Mouse (Mus musculus) bone marrow macrophage, adult 2 months (primary cell): ENCODE data around the gene Trappc6a. TPM values are rescaled to one million over a fixed set of nuclear protein-coding genes. Genes with fewer than 3 reads are reported as not detected.
A peak's percentile ranks its signal among the peaks of the same experiment; 100 is the strongest.

Source experiments
- H3K27ac ChIP-seq: 2 replicates; pipeline ENCODE4 v1.5.1; 2012; ENCODE audit warnings: low read depth, low read length; ENCODE audit not compliant: insufficient read depth
- H3K4me1 ChIP-seq: 2 replicates; pipeline ENCODE4 v1.6.1; 2012; ENCODE audit warnings: low read length; ENCODE audit not compliant: control insufficient read depth, insufficient read depth
- H3K4me3 ChIP-seq: 2 replicates; pipeline ENCODE4 v1.5.1; 2012; ENCODE audit warnings: mild to moderate bottlenecking, low read length, moderate library complexity; ENCODE audit not compliant: insufficient read depth
- CTCF ChIP-seq: IDR thresholded peaks from 2 replicates; pipeline ENCODE4 v1.5.1; 2012; ENCODE audit warnings: low read depth, mild to moderate bottlenecking, low read length, moderate library complexity
- POLR2A ChIP-seq: IDR thresholded peaks from 2 replicates; pipeline ENCODE4 v1.6.1; 2012; ENCODE audit warnings: mild to moderate bottlenecking, low read depth, low read length, borderline replicate concordance
- polyA plus RNA-seq: library from polyadenylated mRNA; stranded (reverse); fragments of >200 nt; gene quantifications from 2 replicates; pipeline ENCODE4 v1.2.4, GENCODE M21; 2012; ENCODE audit not compliant: missing spikeins, insufficient read depth, insufficient read length

Gene Trappc6a
- polyA plus RNA-seq, 1 experiment: 51.4 TPM

DNA sequence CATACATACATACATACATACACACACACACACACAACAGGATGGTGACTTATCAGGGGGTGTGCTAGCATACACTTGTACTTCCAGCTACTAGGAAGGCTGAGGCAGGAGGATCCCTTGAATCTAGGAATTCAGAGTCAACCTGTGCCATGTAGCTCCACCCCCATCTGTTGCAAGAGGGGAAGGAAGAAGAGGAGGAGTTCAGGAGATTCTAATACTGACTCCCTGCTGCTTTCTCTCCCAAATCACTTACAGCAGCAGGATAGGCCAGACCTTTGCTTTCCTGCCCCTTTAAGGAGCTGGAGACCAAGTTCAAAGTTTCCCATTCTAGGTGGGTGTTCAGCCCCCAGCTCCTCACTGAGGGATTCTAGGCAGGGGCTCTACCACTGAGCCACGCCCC lies 22.7 kb upstream of the Trappc6a start:
- H3K27ac ChIP-seq: no peak overlapping the region
- H3K4me3 ChIP-seq: no peak overlapping the region
- H3K4me1 ChIP-seq: no peaks in the 10 kb centered on the region; the same call in 1 of the 2 replicates
- TF ChIP-seq POLR2A (no peak), CTCF (no peak)

DNA sequence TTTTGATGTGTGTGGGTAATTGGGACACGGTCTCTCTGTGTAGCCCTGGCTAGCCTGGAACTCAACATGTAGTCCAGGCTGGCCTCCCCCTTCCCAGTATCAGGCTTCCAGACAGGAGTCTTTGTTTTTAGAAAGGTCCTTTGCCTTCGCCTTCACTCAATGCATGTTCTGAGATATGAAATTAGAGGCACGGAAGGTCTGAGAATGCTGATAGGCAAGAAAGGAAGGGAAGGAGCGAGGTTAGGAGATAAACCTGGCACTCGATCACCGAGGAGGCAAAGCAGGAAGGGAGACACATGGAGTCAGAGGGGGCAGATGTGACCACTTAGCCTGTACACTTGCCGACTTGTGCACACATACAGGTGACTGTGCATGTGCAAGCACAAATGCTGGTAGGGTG lies 21.6 kb upstream of the Trappc6a start:
- H3K4me1 ChIP-seq: no peaks in the 10 kb centered on the region; the same call in 1 of the 2 replicates
- no peak overlapping the region for H3K27ac ChIP-seq
- no peak overlapping the region for H3K4me3 ChIP-seq
- TF ChIP-seq POLR2A (no peak), CTCF (no peak)

DNA sequence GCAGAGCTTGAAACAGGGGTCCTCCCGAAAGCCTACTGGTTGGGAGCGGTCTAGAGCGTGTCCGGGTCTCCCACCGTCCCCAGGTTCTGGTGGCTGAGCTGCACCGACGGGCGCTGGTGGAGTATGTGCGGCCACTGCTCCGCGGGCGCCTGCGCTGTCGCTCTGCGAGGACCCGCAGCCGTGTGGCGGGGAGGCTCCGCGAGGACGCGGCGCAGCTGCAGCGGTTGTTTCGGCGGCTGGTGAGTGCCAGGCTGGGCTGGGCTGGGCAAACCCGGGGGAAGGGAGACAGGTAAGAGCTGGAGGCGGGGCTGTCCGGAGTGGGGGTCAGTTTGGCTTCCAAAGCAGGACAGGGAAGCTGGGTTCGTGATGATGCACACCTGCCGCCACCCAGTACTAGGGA lies 18.7 kb upstream of the Trappc6a start:
- Histone ChIP-seq H3K4me3 (no peak overlapping the region), H3K4me1 (no peaks in the 10 kb centered on the region; the same call in 1 of the 2 replicates), H3K27ac (no peak overlapping the region)
- no peak for TF ChIP-seq CTCF
- no peak for TF ChIP-seq POLR2A

GRCm38 (mm10) chr7:19491731-19492130 lies 16.5 kb upstream of the Trappc6a start:
- Histone ChIP-seq H3K27ac (no peak overlapping the region), H3K4me3 (no peak overlapping the region), H3K4me1 (peaks cover 11% of the 10 kb centered on the region)
- TF ChIP-seq POLR2A: no peak
- TF ChIP-seq CTCF: no peak

DNA sequence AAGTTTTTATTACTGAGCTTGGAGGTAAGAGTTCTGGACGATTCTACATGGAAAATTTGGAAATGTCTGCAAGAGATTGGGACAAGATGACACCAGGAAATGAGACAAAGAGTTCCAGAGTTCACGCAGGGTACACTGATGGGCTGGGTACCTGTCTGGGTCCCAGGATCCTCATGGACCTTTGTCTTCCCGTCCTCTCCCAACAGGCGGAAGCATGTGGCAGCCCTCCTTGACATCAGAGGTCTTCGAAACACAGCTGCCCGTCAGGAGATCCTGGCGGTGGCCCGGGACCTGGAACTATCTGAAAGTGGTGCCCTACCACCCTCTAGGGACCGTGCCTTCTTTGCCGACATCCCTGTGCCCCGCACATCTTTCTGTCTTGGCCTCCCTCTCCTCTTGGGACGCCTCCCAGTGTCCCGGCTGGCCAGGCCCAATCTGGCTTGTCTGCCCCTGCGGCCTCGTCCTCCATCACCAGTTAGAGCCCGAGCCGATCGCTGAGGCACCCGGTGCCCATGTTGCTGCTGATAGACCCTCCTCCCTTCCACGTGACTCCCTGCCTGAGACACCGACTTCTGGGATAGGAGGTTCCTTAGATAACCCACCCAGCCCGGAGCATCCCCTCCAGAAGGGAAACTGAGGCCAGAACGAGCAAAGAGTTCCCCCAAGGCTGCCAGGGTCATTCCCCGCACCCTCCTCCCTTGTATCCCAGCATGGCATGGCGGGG lies 13.3 kb upstream of the Trappc6a start:
- TF ChIP-seq CTCF: no peak
- TF ChIP-seq POLR2A: no peak
- no peak overlapping the region for H3K4me3 ChIP-seq
- H3K27ac ChIP-seq: no peak overlapping the region
- H3K4me1 ChIP-seq: peaks cover 18% of the 10 kb centered on the region

DNA sequence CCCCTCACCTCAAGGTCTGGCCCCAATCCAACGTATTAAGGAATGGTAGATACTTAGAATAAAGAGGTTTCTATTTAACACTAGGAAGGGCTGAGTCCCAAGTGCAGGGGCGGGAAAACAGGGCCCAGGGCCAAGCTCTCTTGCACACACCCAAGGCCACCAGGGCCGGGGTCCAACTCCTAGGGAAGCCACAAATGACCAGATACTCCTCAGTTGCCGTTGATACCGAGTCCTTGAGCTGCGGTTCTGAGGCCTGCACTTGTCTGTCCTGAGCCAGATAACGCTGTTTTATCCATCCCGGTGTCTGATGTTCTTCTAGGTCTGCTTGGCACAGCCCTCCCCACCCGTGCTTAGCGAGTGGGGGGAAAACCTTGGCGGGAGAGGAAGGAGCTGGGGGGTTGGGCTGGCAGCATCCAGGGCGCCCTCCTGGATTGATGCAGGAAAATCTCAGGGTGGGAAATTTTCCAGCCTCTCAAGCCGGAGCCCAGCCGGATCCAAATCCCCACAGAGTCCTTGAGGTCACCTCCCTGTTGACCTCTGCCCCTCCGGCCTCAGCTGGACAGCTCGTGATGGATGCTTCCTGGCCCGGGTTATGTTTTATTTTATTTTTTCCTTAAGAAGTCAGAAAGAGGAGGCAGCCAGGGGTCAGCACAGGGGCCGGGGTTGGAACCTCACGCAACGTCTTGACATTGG lies 12.5 kb upstream of the Trappc6a start:
- TF ChIP-seq CTCF (no peak), POLR2A (no peak)
- Histone ChIP-seq H3K4me1 (peaks cover 22% of the 10 kb centered on the region), H3K4me3 (no peak overlapping the region), H3K27ac (no peak overlapping the region)

DNA sequence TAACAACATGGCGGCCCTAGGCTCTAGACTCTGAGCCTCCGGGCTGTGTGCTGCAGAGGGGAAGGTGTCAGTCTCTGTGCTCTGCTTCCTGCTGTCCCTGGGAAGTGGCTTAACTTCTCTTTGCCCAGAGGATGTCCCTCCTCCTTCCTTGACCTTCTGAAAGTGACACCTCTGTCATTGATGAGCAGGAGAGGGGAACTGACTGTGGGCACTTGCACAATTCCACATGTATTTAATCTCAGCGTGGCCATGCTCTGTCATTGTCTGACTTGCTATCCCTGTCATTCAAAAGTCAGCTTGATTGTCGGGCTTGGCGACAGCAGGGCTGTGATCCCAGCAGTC lies 12.0 kb upstream of the Trappc6a start:
- TF ChIP-seq CTCF (no peak), POLR2A (no peak)
- no peak overlapping the region for H3K4me3 ChIP-seq

DNA sequence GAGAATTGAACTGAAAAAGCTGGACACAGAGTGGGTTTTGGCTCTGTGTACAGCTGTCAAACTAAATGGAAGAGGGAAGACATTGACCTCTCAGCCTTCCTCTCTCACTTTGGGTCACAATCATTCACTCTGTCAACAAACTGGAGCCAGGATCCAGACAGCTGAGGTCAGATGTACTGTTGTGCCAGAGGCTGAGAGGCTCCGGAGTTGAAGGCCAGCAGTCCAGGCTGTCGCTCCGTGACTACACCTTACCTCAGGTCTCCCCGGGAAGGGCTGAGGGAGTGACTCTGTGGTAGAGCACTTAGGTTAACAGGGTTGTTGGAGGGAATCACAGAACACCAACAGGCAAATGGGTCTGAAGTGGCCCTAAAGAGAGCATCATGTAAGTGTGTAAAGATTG lies 9.9 kb upstream of the Trappc6a start:
- TF ChIP-seq POLR2A: no peak
- TF ChIP-seq CTCF: no peak
- Histone ChIP-seq H3K4me1 (peaks cover 39% of the 10 kb centered on the region), H3K4me3 (no peak overlapping the region)

More for the DNA sequence above, 12.0 kb upstream of the Trappc6a start:
- H3K4me1 ChIP-seq: peaks cover 22% of the 10 kb centered on the region
- H3K27ac ChIP-seq: 0 out of 2 replicates have a peak overlapping the region, but pooled peaks have one; percentile 36

DNA sequence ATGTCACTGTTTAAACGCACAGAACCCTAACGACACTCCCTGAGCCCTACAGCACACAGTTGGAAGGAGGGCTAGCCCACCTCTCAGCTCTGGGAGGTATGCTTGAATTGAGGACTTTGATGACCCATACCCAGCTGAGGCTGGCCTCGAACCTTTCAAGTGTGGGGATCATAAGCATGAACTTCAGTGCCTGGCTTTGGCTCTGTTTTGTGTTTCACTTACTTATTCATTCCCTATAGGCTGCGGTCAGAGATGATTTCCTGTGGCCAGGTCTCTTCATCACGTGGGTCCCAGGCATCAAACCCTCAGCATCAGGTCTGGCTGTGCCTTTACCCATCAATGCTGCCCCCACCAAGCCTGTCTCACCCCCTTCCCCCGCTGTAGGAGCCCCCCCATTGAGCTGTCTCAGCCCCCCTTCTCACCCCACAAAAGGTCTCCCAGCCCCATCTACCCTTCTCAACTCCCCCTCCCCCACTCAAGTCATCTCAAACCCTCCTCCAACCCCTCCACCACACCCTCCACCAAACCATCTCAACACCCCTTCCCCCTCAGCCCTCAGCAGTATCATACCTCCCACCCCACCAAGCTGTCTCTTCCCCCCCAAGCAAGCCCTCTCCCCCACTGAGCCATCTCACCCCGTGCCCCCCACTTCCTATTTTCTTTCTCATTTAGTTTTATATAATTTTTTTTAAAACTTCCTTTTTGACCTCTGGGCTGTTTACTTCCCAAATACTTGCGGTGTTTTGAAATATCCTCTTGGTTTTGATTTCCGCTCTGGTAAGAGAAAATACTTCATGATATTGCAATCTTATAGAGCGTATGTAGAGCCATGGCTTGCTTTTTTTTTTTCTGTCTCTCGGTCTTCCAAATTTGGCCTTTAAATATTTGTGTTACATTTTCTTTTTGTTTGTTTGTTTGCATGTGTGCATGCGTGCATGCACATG lies 7.5 kb upstream of the Trappc6a start:
- peak overlapping the region; percentile 99 for H3K27ac ChIP-seq
- peak overlapping the region; percentile 21; the same call in 1 of the 2 replicates for H3K4me3 ChIP-seq
- H3K4me1 ChIP-seq: peaks cover 38% of the 10 kb centered on the region
- TF ChIP-seq CTCF (no peak), POLR2A (no peak)

More for the DNA sequence above, 9.9 kb upstream of the Trappc6a start:
- H3K27ac ChIP-seq: no peak overlapping the region
